Mouse (Mus musculus) neural tube, embryonic 14.5 days (tissue): ENCODE measurements at regions not wholly inside any gene's neighbourhood (a gene's known extent, or its start where the extent isn't known, plus 50 kb on each side); places are given as distances from the start of the nearest gene placed in this dataset.

ENCODE experiments used
- ATAC-seq: fragments of 200-750 bp; cut with Nextera tagmentation; 2 replicates; pipeline ENCODE4 v1.8.0; 2017; ENCODE audit warnings: low read depth, mild to moderate bottlenecking, moderate TSS enrichment, moderate library complexity
- H3K27ac ChIP-seq: fragments of 300-500 bp; sonication (generic); 2 replicates; pipeline ENCODE4 v1.5.1; 2014; ENCODE audit warnings: low read depth, mild to moderate bottlenecking, control low read depth, low read length, moderate library complexity, mixed read lengths
- H3K27me3 ChIP-seq: fragments of 300-500 bp; sonication (generic); 2 replicates; pipeline ENCODE4 v1.6.1; 2014; ENCODE audit warnings: low read length; ENCODE audit not compliant: control insufficient read depth, insufficient read depth
- H3K36me3 ChIP-seq: fragments of 300-500 bp; sonication (generic); 2 replicates; pipeline ENCODE4 v1.6.1; 2014; ENCODE audit warnings: low read length, mixed read lengths; ENCODE audit not compliant: control insufficient read depth, insufficient read depth
- H3K4me1 ChIP-seq: fragments of 300-500 bp; sonication (generic); 2 replicates; pipeline ENCODE4 v1.6.1; 2014; ENCODE audit warnings: low read length; ENCODE audit not compliant: control insufficient read depth, insufficient read depth
- H3K4me2 ChIP-seq: fragments of 300-500 bp; sonication (generic); 2 replicates; pipeline ENCODE4 v1.6.1; 2014; ENCODE audit warnings: mild to moderate bottlenecking, low read depth, low read length, control low read depth
- H3K4me3 ChIP-seq: fragments of 300-500 bp; sonication (generic); 2 replicates; pipeline ENCODE4 v1.5.1; 2014; ENCODE audit warnings: low read depth, low read length, control low read depth, mixed read lengths
- H3K9ac ChIP-seq: fragments of 300-500 bp; sonication (generic); replicated peaks from 2 replicates; pipeline ENCODE4 v1.6.1; 2014; ENCODE audit warnings: low read depth, mild to moderate bottlenecking, control low read depth, low read length, mixed read lengths
- H3K9me3 ChIP-seq: fragments of 300-500 bp; sonication (generic); 2 replicates; pipeline ENCODE4 v1.6.1; 2016; ENCODE audit warnings: low read length; ENCODE audit not compliant: control insufficient read depth
- WGBS: fragments of 180-500 bp; shearing (Covaris S2); extraction: QIAGEN DNeasy Blood & Tissue Kit; methylation state at CpG from one replicate; pipeline ENCODE4 v1.1.7; 2014; 5-methylcytosine and 5-hydroxymethylcytosine counted together

- no peaks in the 10 kb centered on the region for H3K27me3 ChIP-seq
- no peaks in the 10 kb centered on the region for H3K9me3 ChIP-seq
- no peaks in the 10 kb centered on the region for H3K36me3 ChIP-seq
- no peak overlapping the region for H3K9ac ChIP-seq
- H3K4me3 ChIP-seq = no peak overlapping the region
- no peak overlapping the region for H3K4me2 ChIP-seq
- no peak overlapping the region for H3K27ac ChIP-seq
- 34% methylated on average over 9 of the region's 9 CpGs for WGBS
- ATAC-seq = no peak
- H3K4me1 ChIP-seq = no peaks in the 10 kb centered on the region
Measured at GRCm38 (mm10) chr8:12513042-12513441, 59.8 kb upstream of the Spaca7 start.

- H3K9me3 ChIP-seq = no peaks in the 10 kb centered on the region; the same call in 1 of the 2 replicates
- no peak overlapping the region for H3K9ac ChIP-seq
- no peaks in the 10 kb centered on the region for H3K27me3 ChIP-seq
- no peak overlapping the region for H3K4me2 ChIP-seq
- H3K4me3 ChIP-seq = no peak overlapping the region
- 70% methylated on average over 7 of the region's 7 CpGs for WGBS
- no peaks in the 10 kb centered on the region for H3K36me3 ChIP-seq
- no peaks in the 10 kb centered on the region for H3K4me1 ChIP-seq
- ATAC-seq = no peak
- H3K27ac ChIP-seq = no peak overlapping the region
Measured at GRCm38 (mm10) chr8:12514138-12514537, 58.7 kb upstream of the Spaca7 start.

- Histone ChIP-seq H3K4me1 (no peaks in the 10 kb centered on the region), H3K9me3 (no peaks in the 10 kb centered on the region; the same call in 1 of the 2 replicates), H3K36me3 (no peaks in the 10 kb centered on the region), H3K27me3 (no peaks in the 10 kb centered on the region), H3K4me2 (no peak overlapping the region), H3K9ac (no peak overlapping the region), H3K27ac (no peak overlapping the region), H3K4me3 (no peak overlapping the region)
- 40% methylated on average over 9 of the region's 9 CpGs for WGBS
- ATAC-seq = no peak
Measured at GRCm38 (mm10) chr8:12521636-12522035, 51.2 kb upstream of the Spaca7 start.
